Mouse (Mus musculus) gastrocnemius, postnatal 25 days (tissue): Measurements from ENCODE around the gene Gm18336. TPM values are rescaled to one million over a fixed set of nuclear protein-coding genes. Genes with fewer than 3 reads are reported as not detected.
A peak's percentile ranks its signal among the peaks of the same experiment; 100 is the strongest.
"Not testable (repeated sequence)": the region's sequence is repeated elsewhere in the genome, so short reads cannot be mapped to it uniquely, and the experiment has no call there.

Experiments used
- DNase-seq: peaks from one replicate; pipeline ENCODE4 v3.0.0; 2022
- long read RNA-seq, 2 experiments: library from polyadenylated mRNA; stranded (forward); transcript quantifications; one replicate each; pipeline ENCODE4 v2.0.0; 2021
- total RNA-seq, 2 experiments: library from RNA; stranded (reverse); gene quantifications; 1 replicate in 1 of 2; 2 replicates in 1 of 2; pipeline ENCODE4 v1.2.3; 2021

Gene Gm18336
- not detected for total RNA-seq
- long read RNA-seq, experiment 1, result 0 reads
- long read RNA-seq, experiment 2, result 0 reads

GRCm38 (mm10) chrX:73398636-73399035 is at the start of gene Gm18336:
Gene Gm18336 (minus strand): TSS chrX:73398736.
- not testable (repeated sequence) for DNase-seq

GRCm38 (mm10) chrX:73441428-73441827 is 42.9 kb upstream of the Gm18336 start:
- DNase-seq, result no peak

- no peak for DNase-seq
These were observed 36.7 kb upstream of the Gm18336 start, which contains the start of gene Trex2 for GRCm38 (mm10) chrX:73435252-73435651. Gene Trex2 (minus strand): TSS chrX:73435344.

GRCm38 (mm10) chrX:73432850-73433249 is 34.3 kb upstream of the Gm18336 start:
- DNase-seq, result no peak

- DNase-seq, result no peak
These were observed 31.5 kb upstream of the Gm18336 start for GRCm38 (mm10) chrX:73430036-73430435.

GRCm38 (mm10) chrX:73412767-73413166 is 14.2 kb upstream of the Gm18336 start:
- DNase-seq, result no peak

GRCm38 (mm10) chrX:73410880-73411517 is 12.5 kb upstream of the Gm18336 start, which contains the start of gene Zfp92:
Gene Zfp92 (plus strand): TSS chrX:73411096.
- no peak for DNase-seq

- no peak for DNase-seq
These were observed 3.1 kb upstream of the Gm18336 start for GRCm38 (mm10) chrX:73401616-73402015.

- DNase-seq, result no peak
These were observed 2.4 kb upstream of the Gm18336 start for GRCm38 (mm10) chrX:73400951-73401350.

GRCm38 (mm10) chrX:73396446-73396845 is 2.1 kb downstream of the Gm18336 start:
- no peak for DNase-seq

- DNase-seq, result peak; percentile 50
These were observed 7.1 kb downstream of the Gm18336 start for GRCm38 (mm10) chrX:73391481-73391880.

- no peak for DNase-seq
These were observed 13.6 kb downstream of the Gm18336 start for GRCm38 (mm10) chrX:73384924-73385323.

- DNase-seq, result no peak
These were observed 14.1 kb downstream of the Gm18336 start for GRCm38 (mm10) chrX:73384419-73384818.

GRCm38 (mm10) chrX:73363291-73363690 is 35.2 kb downstream of the Gm18336 start:
- DNase-seq, result no peak

GRCm38 (mm10) chrX:73356719-73357118 is 41.8 kb downstream of the Gm18336 start:
- no peak for DNase-seq

GRCm38 (mm10) chrX:73356163-73356562 is 42.4 kb downstream of the Gm18336 start:
- DNase-seq, result no peak

Other genes starting within 250 kb of the Gm18336 start
- gene Xlr5b, start 249.9 kb downstream of the Gm18336 start, total RNA-seq, result not detected
- gene DXBay18, start 249.3 kb downstream of the Gm18336 start, total RNA-seq, result not detected
- not detected for gene Spin2d, start 221.7 kb downstream of the Gm18336 start, total RNA-seq
- gene Xlr3b, start 206.5 kb downstream of the Gm18336 start, total RNA-seq, result 1 to 10 TPM in 1 of 2 experiments, under 1 TPM in 1; 0.51 to 2.7 TPM
- not detected for gene Xlr4b, start 184.4 kb downstream of the Gm18336 start, total RNA-seq
- gene F8a, start 170.4 kb downstream of the Gm18336 start, total RNA-seq, result 1 to 10 TPM; 6.3 to 7.7 TPM
- gene Xlr4c, start 155.6 kb downstream of the Gm18336 start, total RNA-seq, result not detected
- gene Xlr3c, start 133.3 kb downstream of the Gm18336 start, total RNA-seq, result under 1 TPM in 1 of 2 experiments, not detected in 1; 0.24 TPM
- gene Xlr5a, start 105.8 kb downstream of the Gm18336 start, total RNA-seq, result not detected
- gene Xlr5c, start 105.8 kb downstream of the Gm18336 start, total RNA-seq, result not detected
- not detected for gene Gm45015, start 61.9 kb downstream of the Gm18336 start, total RNA-seq
- gene Zfp275, start 56.1 kb downstream of the Gm18336 start, total RNA-seq, result 1 to 10 TPM; 4.4 to 5.9 TPM
- under 1 TPM in 1 of 2 experiments, not detected in 1; 0.05 TPM for gene Zfp92, start 12.4 kb upstream of the Gm18336 start, total RNA-seq
- not detected for gene Trex2, start 36.6 kb upstream of the Gm18336 start, total RNA-seq
- 10 to 100 TPM in 1 of 2 experiments, 1 to 10 TPM in 1; 9.8 to 13.3 TPM for gene Haus7, start 60.3 kb upstream of the Gm18336 start, total RNA-seq
- gene Bgn, start 84.9 kb upstream of the Gm18336 start, total RNA-seq, result 100 to 1,000 TPM; 116 to 139 TPM
- 10 to 100 TPM; 10.6 to 11.8 TPM for gene Atp2b3, start 104.3 kb upstream of the Gm18336 start, total RNA-seq
- not detected for gene Dusp9, start 240.7 kb upstream of the Gm18336 start, total RNA-seq